Mouse (Mus musculus): ENCODE results near the gene Isl2. TPM values are rescaled to one million over a fixed set of nuclear protein-coding genes. Genes with fewer than 3 reads are reported as not detected.

Isl2 gene
- polyA plus RNA-seq, 1 experiment, result 0.21 TPM

- no peak for DNase-seq (ENCODE audit: low read depth in 1 of 2, low spot score in 2 of 2)
- Histone ChIP-seq H3K4me1 (ENCODE audit: control insufficient read depth, insufficient read depth, insufficient read length) (no peaks in the 10 kb centered on the region), H3K4me3 (ENCODE audit: extremely low read depth, insufficient read depth, insufficient read length) (no peak overlapping the region), H3K27me3 (ENCODE audit: control insufficient read depth, insufficient read depth, low read length) (no peaks in the 10 kb centered on the region), H3K27ac (ENCODE audit: insufficient read depth, low read length) (no peak overlapping the region), H3K36me3 (ENCODE audit: control insufficient read depth, insufficient read depth, low read length) (peaks cover 2% of the 10 kb centered on the region)
- TF ChIP-seq CTCF (IDR thresholded peaks at IDR 0.05; ENCODE audit: extremely low read depth, insufficient read depth, insufficient read length, insufficient replicate concordance), result no peak
- WGBS, result 81% methylated on average over 1 of the region's 1 CpGs
Observed at GRCm38 (mm10) chr9:55571071-55571470, 32.6 kb downstream of the Isl2 start.

GRCm38 (mm10) chr9:55576571-55576970 lies 38.1 kb downstream of the Isl2 start:
- Histone ChIP-seq H3K36me3 (ENCODE audit: control insufficient read depth, insufficient read depth, low read length) (no peaks in the 10 kb centered on the region), H3K4me3 (ENCODE audit: extremely low read depth, insufficient read depth, insufficient read length) (no peak overlapping the region), H3K27ac (ENCODE audit: insufficient read depth, low read length) (no peak overlapping the region), H3K27me3 (ENCODE audit: control insufficient read depth, insufficient read depth, low read length) (no peaks in the 10 kb centered on the region), H3K4me1 (ENCODE audit: control insufficient read depth, insufficient read depth, insufficient read length) (no peaks in the 10 kb centered on the region)
- no peak for TF ChIP-seq CTCF (IDR thresholded peaks at IDR 0.05; ENCODE audit: extremely low read depth, insufficient read depth, insufficient read length, insufficient replicate concordance)
- no peak for TF ChIP-seq POLR2A (IDR thresholded peaks at IDR 0.05; ENCODE audit: low read depth, low read length)
- no peak for DNase-seq (ENCODE audit: low read depth in 1 of 2, low spot score in 2 of 2)
- 71% methylated on average over 1 of the region's 1 CpGs for WGBS

- no peak overlapping the region for H3K4me3 ChIP-seq (ENCODE audit: extremely low read depth, insufficient read depth, insufficient read length)
- no peaks in the 10 kb centered on the region for H3K4me1 ChIP-seq (ENCODE audit: control insufficient read depth, insufficient read depth, insufficient read length)
- TF ChIP-seq POLR2A (IDR thresholded peaks at IDR 0.05; ENCODE audit: low read depth, low read length), result no peak
- no peak for TF ChIP-seq CTCF (IDR thresholded peaks at IDR 0.05; ENCODE audit: extremely low read depth, insufficient read depth, insufficient read length, insufficient replicate concordance)
- no peaks in the 10 kb centered on the region for H3K36me3 ChIP-seq (ENCODE audit: control insufficient read depth, insufficient read depth, low read length)
- WGBS, result 81% methylated on average over 3 of the region's 3 CpGs
- H3K27me3 ChIP-seq (ENCODE audit: control insufficient read depth, insufficient read depth, low read length), result no peaks in the 10 kb centered on the region
- no peak overlapping the region for H3K27ac ChIP-seq (ENCODE audit: insufficient read depth, low read length)
- no peak for DNase-seq (ENCODE audit: low read depth in 1 of 2, low spot score in 2 of 2)
Observed at GRCm38 (mm10) chr9:55581414-55581813, 42.9 kb downstream of the Isl2 start.

- TF ChIP-seq POLR2A (IDR thresholded peaks at IDR 0.05; ENCODE audit: low read depth, low read length) (no peak), CTCF (IDR thresholded peaks at IDR 0.05; ENCODE audit: extremely low read depth, insufficient read depth, insufficient read length, insufficient replicate concordance) (no peak)
- WGBS, result 96% methylated on average over 6 of the region's 6 CpGs
- no peak for DNase-seq (ENCODE audit: low read depth in 1 of 2, low spot score in 2 of 2)
- H3K36me3 ChIP-seq (ENCODE audit: control insufficient read depth, insufficient read depth, low read length), result no peaks in the 10 kb centered on the region
- H3K4me1 ChIP-seq (ENCODE audit: control insufficient read depth, insufficient read depth, insufficient read length), result no peaks in the 10 kb centered on the region
- no peaks in the 10 kb centered on the region for H3K27me3 ChIP-seq (ENCODE audit: control insufficient read depth, insufficient read depth, low read length)
- H3K27ac ChIP-seq (ENCODE audit: insufficient read depth, low read length), result no peak overlapping the region
- no peak overlapping the region for H3K4me3 ChIP-seq (ENCODE audit: extremely low read depth, insufficient read depth, insufficient read length)
Observed at GRCm38 (mm10) chr9:55586141-55586540, 47.7 kb downstream of the Isl2 start.

Other genes with a start within 250 kb of the Isl2 start
- gene Nrg4, start 211.8 kb upstream of the Isl2 start, polyA plus RNA-seq (2012; rRNA removed), result 0.28 and 0.46 TPM in 2 replicates
- gene Tmem266, start 211.8 kb upstream of the Isl2 start, polyA plus RNA-seq (2012; rRNA removed), result 0.08 and 0.19 TPM in 2 replicates
- gene Etfa, start 26.4 kb upstream of the Isl2 start, polyA plus RNA-seq (2012; rRNA removed), result 15.2 and 15.9 TPM in 2 replicates

All from spleen, adult 2 months (tissue).